10 mouse cellular contexts compared by ENCODE assay signal in the genomic region with DNA sequence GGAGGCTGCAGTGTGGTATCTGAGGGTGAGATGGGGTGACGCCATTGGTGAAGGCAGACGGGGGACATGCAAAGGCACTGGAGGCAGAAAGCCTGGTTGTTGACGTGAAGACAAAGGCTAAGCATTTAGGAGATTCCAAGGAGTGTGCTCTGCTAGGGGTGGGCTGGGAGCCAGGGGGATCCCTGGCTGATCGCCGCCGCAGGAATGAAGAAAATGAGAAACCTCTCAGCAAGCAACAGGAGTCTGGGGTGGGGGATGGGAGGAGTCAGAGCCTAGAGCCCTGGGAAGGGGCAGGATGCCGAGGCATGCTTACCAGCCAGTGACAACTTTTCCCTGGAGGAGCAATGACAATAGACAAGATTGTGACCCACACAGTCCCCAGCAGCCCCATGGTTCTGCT. TPM values are rescaled to one million over a fixed set of nuclear protein-coding genes. Genes with fewer than 3 reads are reported as not detected.
DNase-seq lines count a peak whose midpoint lies in the region; ATAC-seq and TF ChIP-seq lines count a peak whose summit lies in the region.
"Had no signal": no experiment of that assay in that cellular context is flagged by ENCODE, and none has a peak within 500 bp of the region (broad histone marks: within the 10 kb centered on the region; RNA-seq: fewer than 3 reads in every experiment).

No protein-coding gene starts in this region.

- H3K4me3 ChIP-seq in lung, embryonic 15.5 days: no peak overlapping the region
- no peak overlapping the region for H3K4me3 ChIP-seq in lung, postnatal 0 days (ENCODE audit: low read depth, low read length)
- H3K4me3 ChIP-seq in limb, embryonic 10.5 days: no peak overlapping the region

- ATAC-seq in lung, embryonic 15.5 days (ENCODE audit: borderline replicate concordance, extremely low read depth, low FRiP score, low TSS enrichment): peak; percentile 12; the same call in 1 of the 2 replicates
- no peak for ATAC-seq in lung, postnatal 0 days

- TF ChIP-seq CTCF in lung, postnatal 0 days (IDR thresholded peaks at IDR 0.05): no peak

- peak overlapping the region; percentile 39; the same call in 1 of the 2 replicates for H3K4me2 ChIP-seq in lung, embryonic 15.5 days
- no peak overlapping the region for H3K4me2 ChIP-seq in lung, postnatal 0 days (replicated peaks; ENCODE audit: low read depth, low read length)

- WGBS in lung, embryonic 15.5 days: 10% methylated on average over 7 of the region's 7 CpGs
- 30% methylated on average over 7 of the region's 7 CpGs for WGBS in lung, postnatal 0 days
- WGBS in limb, embryonic 10.5 days: 33% methylated on average over 7 of the region's 7 CpGs

- H3K9me3 ChIP-seq in lung, embryonic 15.5 days: no peaks in the 10 kb centered on the region
- no peaks in the 10 kb centered on the region for H3K9me3 ChIP-seq in lung, postnatal 0 days (ENCODE audit: low read length)
- no peaks in the 10 kb centered on the region for H3K9me3 ChIP-seq in limb, embryonic 10.5 days (replicated peaks)

- H3K27me3 ChIP-seq in lung, embryonic 15.5 days: no peaks in the 10 kb centered on the region
- H3K27me3 ChIP-seq in lung, postnatal 0 days (replicated peaks; ENCODE audit: insufficient read depth, low read length): no peaks in the 10 kb centered on the region
- H3K27me3 ChIP-seq in limb, embryonic 10.5 days (ENCODE audit: low read depth, poor library complexity, severe bottlenecking): 0 out of 2 replicates have a peak, but pooled peaks cover 4% of the 10 kb centered on the region

- no peak for TF ChIP-seq EP300 in lung, postnatal 0 days (IDR thresholded peaks at IDR 0.05)

- H3K27ac ChIP-seq in lung, embryonic 15.5 days: peak overlapping the region; percentile 67
- no peak overlapping the region for H3K27ac ChIP-seq in lung, postnatal 0 days (ENCODE audit: low read length)
- peak overlapping the region; percentile 82 for H3K27ac ChIP-seq in limb, embryonic 10.5 days

- no peaks in the 10 kb centered on the region for H3K36me3 ChIP-seq in lung, embryonic 15.5 days
- no peaks in the 10 kb centered on the region for H3K36me3 ChIP-seq in lung, postnatal 0 days (ENCODE audit: insufficient read depth, low read length)
- no peaks in the 10 kb centered on the region for H3K36me3 ChIP-seq in limb, embryonic 10.5 days

- H3K9ac ChIP-seq in lung, embryonic 15.5 days: no peak overlapping the region
- no peak overlapping the region for H3K9ac ChIP-seq in lung, postnatal 0 days (replicated peaks; ENCODE audit: low read depth)

- peak; percentile 41 for DNase-seq in gastrocnemius, postnatal 10 days
- no peak for DNase-seq in gastrocnemius, adult 8-10 months (ENCODE audit: low spot score in 2 of 2)
- no peak for DNase-seq in lung, postnatal 0 days (ENCODE audit: low spot score)
- peak; percentile 25 for DNase-seq in embryo, embryonic 9.5 days (ENCODE audit: extremely low spot score)
- DNase-seq in limb, embryonic 10.5 days (ENCODE audit: low spot score): no peak
- no peak for DNase-seq in cerebellum, postnatal 36 days
- DNase-seq in ovary, postnatal 14 days (ENCODE audit: low spot score): no peak
- DNase-seq: right cerebral cortex, postnatal 14 days; thymus, adult 2 months had no signal

- H3K4me1 ChIP-seq in lung, embryonic 15.5 days: peaks cover 42% of the 10 kb centered on the region
- peaks cover 9% of the 10 kb centered on the region; the same call in 1 of the 2 replicates for H3K4me1 ChIP-seq in lung, postnatal 0 days (ENCODE audit: insufficient read depth, low read depth, low read length)
- H3K4me1 ChIP-seq in limb, embryonic 10.5 days: peaks cover 71% of the 10 kb centered on the region

RNA-seq across cellular contexts. Expression of a gene that starts 30.6 kb away (rescaled TPM):
- under 1 TPM; 0.21 to 0.23 TPM for total RNA-seq in gastrocnemius, postnatal 10 days (2021)
- total RNA-seq in gastrocnemius, adult 8-10 months (2022): under 1 TPM; 0.13 to 0.38 (median 0.28) TPM
- polyA plus RNA-seq in lung, embryonic 15.5 days (2015; fragmentation: Nextera tagmentation; extraction: Ambion mirVana): 1.5 and 1.8 TPM in 2 replicates
- 2.7 and 3.7 TPM in 2 replicates for polyA plus RNA-seq in lung, postnatal 0 days (2015; fragmentation: Nextera tagmentation; extraction: Ambion mirVana)
- 0.43 and 0.59 TPM in 2 replicates for polyA plus RNA-seq in limb, embryonic 10.5 days (2016; fragmentation: Nextera tagmentation; extraction: Ambion mirVana)

Comparison
In these comparisons a context has a peak if more than half of its experiments do, and no peak if none do; other contexts are left out.
1. DNase-seq: peak in gastrocnemius, postnatal 10 days (single experiment) and embryo, embryonic 9.5 days (single experiment); none in gastrocnemius, adult 8-10 months (0 of 2), lung, postnatal 0 days (single experiment), limb, embryonic 10.5 days (single experiment), cerebellum, postnatal 36 days (0 of 2) and ovary, postnatal 14 days (single experiment).